Mouse (Mus musculus) midbrain, postnatal 0 days (tissue): ENCODE results near the gene Casd1. TPM values are rescaled to one million over a fixed set of nuclear protein-coding genes. Genes with fewer than 3 reads are reported as not detected.

Experiments used
- ATAC-seq: fragments of 200-750 bp; cut with Nextera tagmentation; 2 replicates; pipeline ENCODE4 v1.8.0; 2017; ENCODE audit warnings: moderate number of reproducible peaks, mild to moderate bottlenecking, moderate TSS enrichment, moderate library complexity; ENCODE audit not compliant: low FRiP score
- DNase-seq: peaks from one replicate; pipeline ENCODE4 v3.0.0-alpha.2; 2015; ENCODE audit warnings: low spot score
- H3K27ac ChIP-seq: fragments of 300-500 bp; sonication (generic); 2 replicates; pipeline ENCODE4 v1.5.1; 2014; ENCODE audit warnings: low read depth, mild to moderate bottlenecking, low read length, mixed read lengths
- H3K27me3 ChIP-seq: fragments of 300-500 bp; sonication (generic); 2 replicates; pipeline ENCODE4 v1.6.1; 2014; ENCODE audit warnings: low read length, control low read depth, mixed read lengths; ENCODE audit not compliant: insufficient read depth
- H3K36me3 ChIP-seq: fragments of 300-500 bp; sonication (generic); 2 replicates; pipeline ENCODE4 v1.6.1; 2014; ENCODE audit warnings: low read length, control low read depth, mixed read lengths; ENCODE audit not compliant: insufficient read depth
- H3K4me1 ChIP-seq: fragments of 300-500 bp; sonication (generic); 2 replicates; pipeline ENCODE4 v1.6.1; 2014; ENCODE audit warnings: mild to moderate bottlenecking, control low read depth, antibody characterized with exemption, low read length, mixed read lengths; ENCODE audit not compliant: insufficient read depth
- H3K4me2 ChIP-seq: fragments of 300-500 bp; sonication (generic); 2 replicates; pipeline ENCODE4 v1.6.1; 2014; ENCODE audit warnings: low read depth, mild to moderate bottlenecking, low read length, mixed read lengths; ENCODE audit not compliant: poor library complexity, severe bottlenecking
- H3K4me3 ChIP-seq: fragments of 300-500 bp; sonication (generic); 2 replicates; pipeline ENCODE4 v1.5.1; 2014; ENCODE audit warnings: low read depth, mild to moderate bottlenecking, low read length, moderate library complexity
- H3K9ac ChIP-seq: fragments of 300-500 bp; sonication (generic); replicated peaks from 2 replicates; pipeline ENCODE4 v1.6.1; 2014; ENCODE audit warnings: mild to moderate bottlenecking, low read length, moderate library complexity, mixed read lengths; ENCODE audit not compliant: poor library complexity, severe bottlenecking
- H3K9me3 ChIP-seq: fragments of 300-500 bp; sonication (generic); 2 replicates; pipeline ENCODE4 v1.6.1; 2016; ENCODE audit warnings: low read length, control low read depth
- CTCF ChIP-seq: IDR thresholded peaks from 2 replicates; pipeline ENCODE4 v1.5.1; 2016; ENCODE audit warnings: antibody characterized with exemption, mild to moderate bottlenecking
- WGBS: fragments of 180-500 bp; shearing (Covaris S2); extraction: QIAGEN DNeasy Blood & Tissue Kit; methylation state at CpG from one replicate; pipeline ENCODE4 v1.1.7; 2014; 5-methylcytosine and 5-hydroxymethylcytosine counted together
- polyA plus RNA-seq: library from polyadenylated mRNA; unstranded; fragments of >200 nt; fragmentation: Nextera tagmentation; extraction: Ambion mirVana; gene quantifications from 2 replicates; pipeline ENCODE4 v1.2.1, GENCODE M21; 2015
- total RNA-seq: library from RNA; depleted of rRNA; stranded (reverse); fragments of >200 nt; gene quantifications from 2 replicates; pipeline ENCODE4 v1.2.3, GENCODE M21; 2014

Casd1 gene
- total and polyA plus RNA-seq, 2 experiments from 2014 or later = 44.7 to 93.6 TPM

DNA sequence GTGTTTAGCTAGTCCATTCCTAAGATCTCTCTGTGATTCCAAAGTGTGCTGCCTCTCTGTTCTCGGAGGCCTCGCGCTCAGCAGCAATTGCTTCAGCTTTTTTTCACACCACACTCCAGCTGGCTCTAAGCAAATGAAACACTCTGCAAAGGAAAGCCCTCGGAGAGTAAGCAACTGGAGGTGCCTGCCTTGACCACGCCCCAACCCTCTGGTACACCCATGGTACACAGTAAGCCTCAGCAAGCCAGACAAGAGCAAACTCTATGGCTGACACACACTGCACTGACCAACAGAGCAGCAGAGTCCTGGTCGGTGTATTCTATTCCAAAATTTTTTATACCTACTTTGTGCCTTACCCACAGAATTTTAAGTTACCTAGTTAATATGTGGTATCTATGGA is 17.2 kb upstream of the Casd1 start:
- H3K36me3 ChIP-seq = no peaks in the 10 kb centered on the region
- no peak overlapping the region for H3K27ac ChIP-seq
- H3K9me3 ChIP-seq = no peaks in the 10 kb centered on the region
- TF ChIP-seq CTCF = no peak
- DNase-seq (no peak), ATAC-seq (no peak)
- no peak overlapping the region for H3K4me3 ChIP-seq
- WGBS = 44% methylated on average over 6 of the region's 6 CpGs
- H3K9ac ChIP-seq = no peak overlapping the region
- H3K27me3 ChIP-seq = no peaks in the 10 kb centered on the region
- no peaks in the 10 kb centered on the region for H3K4me1 ChIP-seq
- no peak overlapping the region for H3K4me2 ChIP-seq

DNA sequence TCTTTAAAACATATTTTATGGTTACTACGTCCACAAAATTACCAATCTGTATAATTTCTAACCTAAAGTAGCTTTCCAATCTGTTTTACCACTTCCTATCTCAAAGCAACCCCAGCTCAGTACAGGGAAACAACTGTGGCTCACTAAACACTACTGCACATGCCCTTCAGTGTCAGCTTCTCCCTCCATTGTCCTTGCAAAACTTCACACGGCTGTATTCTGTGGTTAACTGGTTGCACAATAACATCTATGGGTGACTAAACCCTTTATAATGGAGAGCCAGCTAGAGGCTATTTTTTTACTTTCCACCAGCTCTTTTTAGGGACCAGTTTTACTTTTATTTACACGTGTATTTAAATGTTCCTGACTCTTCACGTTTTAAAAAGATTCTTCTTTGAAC is 12.7 kb upstream of the Casd1 start:
- no peak for ATAC-seq
- WGBS = 71% methylated on average over 4 of the region's 4 CpGs
- Histone ChIP-seq H3K27ac (no peak overlapping the region), H3K9ac (no peak overlapping the region), H3K4me2 (no peak overlapping the region), H3K4me3 (no peak overlapping the region), H3K9me3 (no peaks in the 10 kb centered on the region), H3K4me1 (no peaks in the 10 kb centered on the region), H3K27me3 (no peaks in the 10 kb centered on the region), H3K36me3 (no peaks in the 10 kb centered on the region)
- no peak for DNase-seq
- TF ChIP-seq CTCF = no peak

- no peak overlapping the region for H3K27ac ChIP-seq
- no peak for ATAC-seq
- no peaks in the 10 kb centered on the region for H3K27me3 ChIP-seq
- no peaks in the 10 kb centered on the region for H3K9me3 ChIP-seq
- H3K9ac ChIP-seq = no peak overlapping the region
- H3K4me2 ChIP-seq = no peak overlapping the region
- DNase-seq = no peak
- no peak overlapping the region for H3K4me3 ChIP-seq
- H3K4me1 ChIP-seq = no peaks in the 10 kb centered on the region
- TF ChIP-seq CTCF = no peak
- no peaks in the 10 kb centered on the region for H3K36me3 ChIP-seq
- WGBS = 91% methylated on average over 3 of the region's 3 CpGs
Measured at GRCm38 (mm10) chr6:4588722-4589121, 11.9 kb upstream of the Casd1 start.

DNA sequence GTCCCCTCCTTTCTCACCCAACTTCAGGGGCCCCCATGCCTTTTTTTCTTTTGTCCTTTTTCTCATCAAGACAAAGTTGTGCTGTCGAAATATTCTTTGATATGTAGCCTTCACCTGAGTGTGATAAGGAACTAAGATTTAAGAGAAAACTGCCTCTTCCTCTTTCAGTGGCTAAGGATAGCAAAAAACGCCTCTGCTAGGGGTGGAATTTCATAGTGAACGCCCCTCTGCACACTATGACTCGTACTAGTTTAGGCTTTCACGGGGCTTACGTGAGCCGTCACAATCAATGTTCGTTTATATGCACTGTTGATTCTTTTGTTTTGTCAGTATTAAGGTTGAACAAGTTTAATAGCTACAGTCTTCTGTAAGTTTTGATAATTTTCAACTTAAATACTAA is 10.6 kb upstream of the Casd1 start:
- no peak overlapping the region for H3K4me2 ChIP-seq
- H3K36me3 ChIP-seq = no peaks in the 10 kb centered on the region
- no peaks in the 10 kb centered on the region for H3K27me3 ChIP-seq
- H3K9me3 ChIP-seq = no peaks in the 10 kb centered on the region
- 75% methylated on average over 8 of the region's 8 CpGs for WGBS
- no peak overlapping the region for H3K4me3 ChIP-seq
- no peak for TF ChIP-seq CTCF
- DNase-seq (no peak), ATAC-seq (no peak)
- H3K9ac ChIP-seq = no peak overlapping the region
- H3K27ac ChIP-seq = no peak overlapping the region
- no peaks in the 10 kb centered on the region for H3K4me1 ChIP-seq

DNA sequence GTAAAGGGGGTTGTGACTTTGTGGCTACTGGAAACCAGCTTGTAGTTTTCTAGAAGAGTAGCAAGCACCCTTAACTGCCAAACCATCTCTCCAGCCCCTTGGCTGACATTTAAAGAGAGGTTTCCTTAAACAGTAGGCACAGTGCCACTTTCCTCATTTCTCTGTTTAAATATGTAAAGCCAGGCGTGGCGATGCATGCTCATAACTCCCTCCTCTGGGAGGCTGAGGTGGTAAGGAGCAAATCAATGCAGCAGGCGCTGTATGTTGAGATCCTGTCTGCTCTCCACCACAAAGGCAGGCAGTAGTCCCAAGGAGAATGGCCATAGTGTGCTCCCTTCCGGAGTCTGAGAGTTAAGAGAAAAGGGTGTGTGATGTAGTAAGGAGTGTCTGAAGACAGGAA is 2.9 kb upstream of the Casd1 start:
- H3K4me2 ChIP-seq = no peak overlapping the region
- DNase-seq (no peak), ATAC-seq (no peak)
- H3K9me3 ChIP-seq = no peaks in the 10 kb centered on the region
- H3K36me3 ChIP-seq = no peaks in the 10 kb centered on the region
- H3K9ac ChIP-seq = no peak overlapping the region
- no peak overlapping the region for H3K4me3 ChIP-seq
- no peaks in the 10 kb centered on the region for H3K27me3 ChIP-seq
- H3K27ac ChIP-seq = no peak overlapping the region
- WGBS = 44% methylated on average over 4 of the region's 4 CpGs
- peak; percentile 25 for TF ChIP-seq CTCF
- H3K4me1 ChIP-seq = peaks cover 7% of the 10 kb centered on the region

GRCm38 (mm10) chr6:4600085-4600657 is 468 bp upstream of the Casd1 start:
- 36% methylated on average over 7 of the region's 7 CpGs for WGBS
- Histone ChIP-seq H3K36me3 (no peaks in the 10 kb centered on the region), H3K4me1 (peaks cover 7% of the 10 kb centered on the region), H3K4me3 (peak overlapping the region; percentile 78), H3K27me3 (no peaks in the 10 kb centered on the region), H3K9ac (peak overlapping the region; percentile 98), H3K9me3 (no peaks in the 10 kb centered on the region), H3K4me2 (peak overlapping the region; percentile 95), H3K27ac (peak overlapping the region; percentile 97)
- TF ChIP-seq CTCF = no peak
- ATAC-seq (peak; percentile 14), DNase-seq (peak; percentile 12)
